Mouse (Mus musculus) hindbrain, embryonic 11.5 days (tissue): ENCODE results near the gene Xrcc5. TPM values are rescaled to one million over a fixed set of nuclear protein-coding genes. Genes with fewer than 3 reads are reported as not detected.

Experiments
- ATAC-seq: fragments of 200-750 bp; cut with Nextera tagmentation; 2 replicates; pipeline ENCODE4 v1.8.0; 2017; ENCODE audit warnings: mild to moderate bottlenecking, moderate TSS enrichment, moderate library complexity; ENCODE audit not compliant: low FRiP score
- DNase-seq: peaks from one replicate; pipeline ENCODE4 v3.0.0-alpha.2; 2015; ENCODE audit warnings: low spot score
- H3K27ac ChIP-seq: fragments of 300-500 bp; sonication (generic); 2 replicates; pipeline ENCODE4 v1.5.1; 2014; ENCODE audit warnings: mild to moderate bottlenecking, low read depth, low read length
- H3K27me3 ChIP-seq: fragments of 300-500 bp; sonication (generic); 2 replicates; pipeline ENCODE4 v1.6.1; 2014; ENCODE audit warnings: mild to moderate bottlenecking, low read length, moderate library complexity, mixed read lengths; ENCODE audit not compliant: control insufficient read depth, insufficient read depth
- H3K36me3 ChIP-seq: fragments of 300-500 bp; sonication (generic); 2 replicates; pipeline ENCODE4 v1.6.1; 2014; ENCODE audit warnings: mild to moderate bottlenecking, low read length, moderate library complexity, mixed read lengths; ENCODE audit not compliant: control insufficient read depth, insufficient read depth
- H3K4me1 ChIP-seq: fragments of 300-500 bp; sonication (generic); replicated peaks from 2 replicates; pipeline ENCODE4 v1.6.1; 2014; ENCODE audit warnings: low read length, mixed read lengths; ENCODE audit not compliant: control insufficient read depth, insufficient read depth
- H3K4me2 ChIP-seq: fragments of 300-500 bp; sonication (generic); replicated peaks from 2 replicates; pipeline ENCODE4 v1.6.1; 2014; ENCODE audit warnings: mild to moderate bottlenecking, low read depth, low read length
- H3K4me3 ChIP-seq: fragments of 300-500 bp; sonication (generic); 2 replicates; pipeline ENCODE4 v1.5.1; 2014; ENCODE audit warnings: low read depth, low read length
- H3K9ac ChIP-seq: fragments of 300-500 bp; sonication (generic); 2 replicates; pipeline ENCODE4 v1.6.1; 2014; ENCODE audit warnings: low read depth, low read length
- H3K9me3 ChIP-seq: fragments of 300-500 bp; sonication (generic); 2 replicates; pipeline ENCODE4 v1.6.1; 2016; ENCODE audit warnings: low read length; ENCODE audit not compliant: control insufficient read depth
- WGBS: fragments of 180-500 bp; shearing (Covaris S2); extraction: QIAGEN DNeasy Blood & Tissue Kit; methylation state at CpG from one replicate; pipeline ENCODE4 v1.1.7; 2014; 5-methylcytosine and 5-hydroxymethylcytosine counted together
- polyA plus RNA-seq: library from polyadenylated mRNA; unstranded; fragments of >200 nt; fragmentation: Nextera tagmentation; extraction: Ambion mirVana; gene quantifications from 2 replicates; pipeline ENCODE4 v1.2.1, GENCODE M21; 2014

Xrcc5 gene
- polyA plus RNA-seq, 1 experiment from 2014 or later, result 53.2 TPM

DNA sequence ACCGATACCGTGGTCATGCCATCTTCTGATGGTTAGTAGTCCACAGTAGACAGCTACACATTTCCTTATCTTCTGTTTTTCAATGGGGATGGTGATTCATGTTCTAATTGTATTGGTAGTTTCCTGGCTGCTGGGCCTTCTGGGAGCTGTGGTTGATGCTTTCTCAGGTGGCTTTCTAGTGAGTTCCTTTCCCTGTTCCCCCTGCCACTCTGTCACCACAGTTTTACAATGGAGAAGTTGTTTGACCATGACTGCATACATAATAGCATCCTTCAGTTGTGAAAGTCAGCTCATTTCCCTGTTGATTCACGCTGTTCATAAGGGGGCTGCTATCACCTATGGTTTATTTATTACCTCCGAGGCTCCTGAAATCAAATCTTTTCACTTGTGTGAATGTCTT lies 53.6 kb downstream of the Xrcc5 start:
- Histone ChIP-seq H3K27ac (no peak overlapping the region), H3K9ac (no peak overlapping the region), H3K4me3 (no peak overlapping the region), H3K27me3 (no peaks in the 10 kb centered on the region), H3K4me2 (no peak overlapping the region), H3K36me3 (0 out of 2 replicates have a peak, but pooled peaks cover 2% of the 10 kb centered on the region), H3K9me3 (no peaks in the 10 kb centered on the region), H3K4me1 (no peaks in the 10 kb centered on the region)
- DNase-seq (no peak), ATAC-seq (no peak)
- WGBS, result 91% methylated on average over 4 of the region's 4 CpGs

GRCm38 (mm10) chr1:72364661-72365060 lies 57.4 kb downstream of the Xrcc5 start:
- no peak overlapping the region for H3K4me3 ChIP-seq
- ATAC-seq, result no peak
- H3K4me1 ChIP-seq, result no peaks in the 10 kb centered on the region
- WGBS, result 92% methylated on average over 8 of the region's 8 CpGs
- H3K9ac ChIP-seq, result no peak overlapping the region
- no peak for DNase-seq
- H3K9me3 ChIP-seq, result no peaks in the 10 kb centered on the region
- no peaks in the 10 kb centered on the region for H3K27me3 ChIP-seq
- no peak overlapping the region for H3K4me2 ChIP-seq
- H3K36me3 ChIP-seq, result no peaks in the 10 kb centered on the region
- no peak overlapping the region for H3K27ac ChIP-seq

DNA sequence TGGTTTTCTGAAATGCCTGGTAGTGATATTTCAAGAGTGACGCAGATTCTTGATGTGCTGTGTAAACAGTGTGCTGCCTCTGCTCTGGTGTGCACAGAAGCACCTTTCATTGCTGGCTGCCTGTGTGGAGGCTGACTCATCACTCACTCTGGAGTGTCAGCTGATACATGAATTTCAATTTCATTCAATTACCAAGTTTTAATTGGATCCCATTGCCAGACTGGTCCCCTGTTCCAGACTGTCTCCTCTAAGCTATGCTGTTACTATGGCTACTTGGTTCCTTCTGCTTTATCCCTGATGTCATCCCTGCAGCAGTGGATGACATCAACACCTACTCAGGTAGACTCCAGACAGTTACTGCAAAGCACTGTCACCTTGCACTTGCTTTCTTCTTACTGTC lies 65.3 kb downstream of the Xrcc5 start:
- ATAC-seq (no peak), DNase-seq (no peak)
- 79% methylated on average over 1 of the region's 1 CpGs for WGBS
- no peaks in the 10 kb centered on the region for H3K4me1 ChIP-seq
- no peaks in the 10 kb centered on the region for H3K27me3 ChIP-seq
- H3K9me3 ChIP-seq, result no peaks in the 10 kb centered on the region
- H3K9ac ChIP-seq, result no peak overlapping the region
- no peak overlapping the region for H3K4me3 ChIP-seq
- H3K27ac ChIP-seq, result no peak overlapping the region
- no peak overlapping the region for H3K4me2 ChIP-seq
- H3K36me3 ChIP-seq, result no peaks in the 10 kb centered on the region

- H3K4me3 ChIP-seq, result no peak overlapping the region
- no peak overlapping the region for H3K4me2 ChIP-seq
- no peaks in the 10 kb centered on the region for H3K27me3 ChIP-seq
- no peak for DNase-seq
- H3K4me1 ChIP-seq, result no peaks in the 10 kb centered on the region
- ATAC-seq, result no peak
- no peak overlapping the region for H3K9ac ChIP-seq
- WGBS, result 93% methylated on average over 3 of the region's 3 CpGs
- H3K27ac ChIP-seq, result no peak overlapping the region
- no peaks in the 10 kb centered on the region for H3K36me3 ChIP-seq
- no peaks in the 10 kb centered on the region for H3K9me3 ChIP-seq
These were observed 65.7 kb downstream of the Xrcc5 start for GRCm38 (mm10) chr1:72372913-72373312.

- no peak overlapping the region for H3K27ac ChIP-seq
- H3K9me3 ChIP-seq, result no peaks in the 10 kb centered on the region
- DNase-seq (no peak), ATAC-seq (no peak)
- 78% methylated on average over 6 of the region's 6 CpGs for WGBS
- H3K4me3 ChIP-seq, result no peak overlapping the region
- H3K4me2 ChIP-seq, result no peak overlapping the region
- H3K27me3 ChIP-seq, result no peaks in the 10 kb centered on the region
- H3K4me1 ChIP-seq, result no peaks in the 10 kb centered on the region
- no peaks in the 10 kb centered on the region for H3K36me3 ChIP-seq
- no peak overlapping the region for H3K9ac ChIP-seq
These were observed 66.4 kb downstream of the Xrcc5 start for GRCm38 (mm10) chr1:72373648-72374047.

DNA sequence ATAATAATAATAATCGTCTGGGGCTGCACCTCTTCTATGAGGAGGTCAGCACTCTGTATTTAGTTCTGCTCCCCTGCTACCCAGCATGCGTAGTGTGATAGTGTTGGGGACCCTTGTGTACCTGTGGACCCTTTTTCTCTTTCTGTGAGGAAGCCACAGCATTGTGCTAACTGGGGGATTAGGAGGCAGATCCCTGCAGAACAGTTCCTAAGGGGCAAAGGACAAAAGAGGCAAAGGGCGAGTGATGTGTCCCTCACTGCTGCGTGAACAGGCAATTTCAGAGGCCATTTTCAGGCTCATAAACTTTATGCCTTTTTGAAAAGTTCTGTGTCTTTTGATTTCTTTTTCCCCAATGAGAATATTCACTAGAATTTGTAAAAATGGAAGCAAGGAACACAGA lies 66.8 kb downstream of the Xrcc5 start:
- DNase-seq (no peak), ATAC-seq (no peak)
- H3K36me3 ChIP-seq, result no peaks in the 10 kb centered on the region
- H3K4me3 ChIP-seq, result no peak overlapping the region
- H3K4me2 ChIP-seq, result no peak overlapping the region
- no peaks in the 10 kb centered on the region for H3K9me3 ChIP-seq
- H3K4me1 ChIP-seq, result no peaks in the 10 kb centered on the region
- WGBS, result 81% methylated on average over 4 of the region's 4 CpGs
- no peak overlapping the region for H3K9ac ChIP-seq
- no peaks in the 10 kb centered on the region for H3K27me3 ChIP-seq
- no peak overlapping the region for H3K27ac ChIP-seq

- DNase-seq (no peak), ATAC-seq (no peak)
- H3K27me3 ChIP-seq, result no peaks in the 10 kb centered on the region
- no peak overlapping the region for H3K9ac ChIP-seq
- WGBS, result 95% methylated on average over 4 of the region's 4 CpGs
- no peaks in the 10 kb centered on the region for H3K36me3 ChIP-seq
- H3K4me1 ChIP-seq, result no peaks in the 10 kb centered on the region
- H3K27ac ChIP-seq, result no peak overlapping the region
- H3K9me3 ChIP-seq, result no peaks in the 10 kb centered on the region
- no peak overlapping the region for H3K4me3 ChIP-seq
- H3K4me2 ChIP-seq, result no peak overlapping the region
These were observed 70.9 kb downstream of the Xrcc5 start for GRCm38 (mm10) chr1:72378151-72378550.

DNA sequence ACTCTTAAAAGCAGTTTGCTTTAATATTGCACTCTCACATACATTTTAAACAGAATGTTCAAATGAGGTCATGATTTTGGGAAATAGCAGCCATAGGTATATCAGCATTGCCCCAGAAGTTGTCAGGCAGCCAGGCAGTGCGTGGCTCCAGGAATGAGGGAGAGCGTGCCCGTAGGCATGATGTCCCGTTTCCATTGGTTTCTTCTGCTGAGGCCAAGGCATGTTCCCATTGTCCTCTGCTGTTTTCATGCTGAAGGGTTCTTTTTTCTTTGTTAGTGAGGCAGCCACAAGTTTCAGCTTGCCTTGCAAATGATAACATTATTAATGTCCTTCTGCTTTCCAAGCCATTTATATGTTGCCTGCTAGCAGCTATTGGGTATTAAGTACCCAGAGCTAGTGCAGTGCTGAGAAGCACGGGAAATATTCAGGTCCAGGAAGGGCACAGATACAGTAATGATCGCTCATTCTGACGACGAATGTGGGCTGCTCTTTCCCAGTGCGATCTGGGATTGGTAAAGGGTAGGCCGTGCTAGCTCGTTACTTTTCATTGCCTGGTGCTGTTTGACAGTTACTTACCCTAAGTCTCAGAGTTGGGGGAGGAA lies 72.6 kb downstream of the Xrcc5 start:
- ATAC-seq (no peak), DNase-seq (no peak)
- H3K4me3 ChIP-seq, result no peak overlapping the region
- no peaks in the 10 kb centered on the region for H3K4me1 ChIP-seq
- no peaks in the 10 kb centered on the region for H3K9me3 ChIP-seq
- H3K36me3 ChIP-seq, result no peaks in the 10 kb centered on the region
- no peak overlapping the region for H3K4me2 ChIP-seq
- H3K27me3 ChIP-seq, result no peaks in the 10 kb centered on the region
- H3K9ac ChIP-seq, result no peak overlapping the region
- no peak overlapping the region for H3K27ac ChIP-seq
- WGBS, result 90% methylated on average over 11 of the region's 11 CpGs

DNA sequence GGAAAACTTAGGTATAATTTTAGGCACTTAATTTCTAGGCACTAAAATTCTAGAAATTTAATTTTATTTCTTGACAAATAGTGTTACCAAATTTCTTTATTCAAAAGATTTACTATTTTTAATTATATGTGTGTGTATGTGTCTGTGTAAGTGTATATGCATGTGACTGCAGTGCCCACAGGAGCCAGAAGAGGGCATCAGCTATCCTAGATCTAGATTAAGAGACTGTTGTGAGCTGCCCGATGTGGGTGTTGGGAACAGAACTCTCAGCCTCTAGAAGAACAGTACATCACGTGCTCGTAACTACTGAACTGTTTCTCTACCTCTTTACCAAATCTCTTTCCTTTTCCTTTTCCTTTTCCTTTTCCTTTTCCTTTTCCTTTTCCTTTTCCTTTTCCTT lies 73.3 kb downstream of the Xrcc5 start:
- DNase-seq (no peak), ATAC-seq (no peak)
- Histone ChIP-seq H3K9ac (no peak overlapping the region), H3K9me3 (no peaks in the 10 kb centered on the region), H3K27ac (no peak overlapping the region), H3K36me3 (no peaks in the 10 kb centered on the region), H3K27me3 (no peaks in the 10 kb centered on the region), H3K4me2 (no peak overlapping the region), H3K4me3 (no peak overlapping the region), H3K4me1 (no peaks in the 10 kb centered on the region)
- WGBS, result 98% methylated on average over 3 of the region's 3 CpGs
